Mouse (Mus musculus) cerebral cortex, adult 2 months (tissue): ENCODE measurements around the gene Vopp1.

Experiments
- WGBS: fragments of 180-500 bp; shearing (Covaris S2); methylation state at CpG from one replicate; pipeline ENCODE4 v1.1.7; 2018; 5-methylcytosine and 5-hydroxymethylcytosine counted together

The Vopp1 gene

DNA sequence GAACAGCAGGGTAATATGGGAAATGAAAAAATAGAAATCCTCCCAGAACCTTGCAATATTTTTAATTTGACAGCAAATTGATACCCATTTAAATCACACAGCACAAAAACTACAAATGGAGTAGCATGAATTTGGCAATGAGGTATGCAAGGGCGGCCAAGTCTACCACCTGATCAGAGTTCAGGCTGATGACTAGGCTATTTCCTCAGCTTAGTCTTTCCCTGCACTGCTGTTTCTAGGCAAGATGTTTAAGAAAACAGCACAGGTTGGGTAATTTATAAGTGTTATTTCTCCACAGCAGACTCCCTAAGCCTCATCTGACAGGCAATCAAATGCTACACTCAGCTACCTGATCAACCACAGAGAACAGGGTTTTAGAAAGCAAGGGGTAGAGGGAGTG, 40.7 kb downstream of the Vopp1 start:
- WGBS, result 80% methylated on average over 1 of the region's 1 CpGs

DNA sequence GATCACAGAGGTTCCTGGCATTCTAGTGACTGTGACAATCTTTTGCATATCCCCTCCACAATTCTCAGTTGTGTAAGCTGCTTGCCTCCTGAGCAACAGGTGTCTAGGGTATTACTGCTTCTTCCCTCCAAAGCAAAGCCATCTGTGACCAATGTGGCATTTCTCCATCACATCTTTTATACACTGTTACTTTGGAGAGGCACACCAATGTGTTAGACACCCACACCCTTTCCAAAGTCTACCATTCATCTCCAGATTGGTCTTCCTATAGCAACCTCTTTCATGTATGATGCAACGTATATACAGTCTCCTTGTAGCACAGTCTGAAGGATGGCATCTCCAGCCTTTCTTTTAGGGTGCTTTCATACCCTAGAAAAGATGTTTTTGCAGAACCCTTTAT, 42.3 kb downstream of the Vopp1 start:
- WGBS, result 48% methylated on average over 1 of the region's 1 CpGs

DNA sequence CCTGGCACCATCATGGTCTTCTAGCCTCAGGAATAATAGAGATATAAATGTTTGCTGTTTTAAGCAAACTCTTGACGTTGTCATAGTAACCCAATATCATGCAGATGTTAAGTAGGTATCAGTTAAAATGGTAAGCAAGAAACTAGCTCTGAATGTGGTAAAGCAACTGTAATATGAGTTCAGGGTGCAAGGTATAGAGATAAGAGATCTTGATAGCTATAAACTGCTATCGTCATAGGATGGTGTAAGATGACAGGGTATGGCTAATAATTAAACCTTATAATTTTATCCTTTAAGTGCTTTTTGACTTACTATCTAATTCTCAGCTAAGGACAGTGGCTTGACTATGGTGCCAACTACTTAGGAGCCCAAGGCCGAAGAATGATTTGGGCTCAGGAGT, 44.6 kb downstream of the Vopp1 start:
- 93% methylated on average over 3 of the region's 3 CpGs for WGBS

DNA sequence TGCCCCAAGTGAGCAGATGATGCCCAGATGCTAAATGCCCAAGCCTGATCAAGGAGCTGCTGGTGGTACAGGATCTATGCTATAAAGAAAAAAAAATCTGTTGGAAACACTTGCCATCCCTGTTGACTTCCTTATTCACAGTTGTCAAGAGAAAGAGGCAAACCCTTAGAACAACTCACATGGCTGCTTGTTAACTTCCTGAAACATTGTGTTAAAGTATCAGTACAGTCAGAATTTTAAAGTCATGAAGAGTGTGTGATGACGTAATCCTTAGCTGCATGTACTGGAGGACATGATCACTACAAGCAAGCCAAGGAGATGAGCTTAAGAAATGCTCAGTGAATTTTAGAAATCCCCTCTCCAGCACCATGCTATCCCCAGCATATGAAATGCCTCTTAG, 51.2 kb downstream of the Vopp1 start:
- whole genome bisulfite sequencing, result 76% methylated on average over 1 of the region's 1 CpGs

DNA sequence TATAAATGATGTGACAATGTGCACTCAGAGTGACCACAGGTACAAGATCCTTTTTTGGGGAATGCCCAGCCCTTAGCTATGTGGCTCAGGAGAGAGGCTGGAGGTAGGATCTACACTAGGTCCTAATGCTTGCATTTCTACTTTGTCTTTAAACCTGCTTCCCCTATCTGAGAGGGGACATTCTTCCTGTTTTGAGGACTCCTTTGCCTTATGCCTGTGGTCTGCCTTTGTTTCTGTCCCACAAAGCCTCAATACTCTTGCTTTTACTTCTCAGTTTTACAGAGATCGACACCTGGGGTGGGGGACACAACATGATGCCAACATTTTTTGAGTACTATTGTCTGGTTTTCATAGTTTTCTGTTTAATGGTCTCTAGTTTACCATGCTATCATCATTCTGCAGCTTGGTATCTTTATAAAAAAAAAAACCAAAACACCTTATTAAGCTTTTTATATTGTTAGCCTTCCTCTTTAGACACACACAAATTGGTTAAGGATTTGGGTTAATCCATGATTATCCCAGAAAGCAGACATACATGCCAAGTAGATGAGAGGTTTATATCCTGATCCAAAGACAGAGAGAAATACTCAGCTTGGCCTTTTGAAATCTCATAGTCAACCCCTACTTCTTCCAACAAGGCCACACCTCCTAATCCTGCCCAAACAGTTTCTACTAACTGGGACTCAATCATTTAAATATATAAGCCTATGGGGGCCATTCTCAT, 54.3 kb downstream of the Vopp1 start:
- 83% methylated on average over 1 of the region's 1 CpGs for WGBS

DNA sequence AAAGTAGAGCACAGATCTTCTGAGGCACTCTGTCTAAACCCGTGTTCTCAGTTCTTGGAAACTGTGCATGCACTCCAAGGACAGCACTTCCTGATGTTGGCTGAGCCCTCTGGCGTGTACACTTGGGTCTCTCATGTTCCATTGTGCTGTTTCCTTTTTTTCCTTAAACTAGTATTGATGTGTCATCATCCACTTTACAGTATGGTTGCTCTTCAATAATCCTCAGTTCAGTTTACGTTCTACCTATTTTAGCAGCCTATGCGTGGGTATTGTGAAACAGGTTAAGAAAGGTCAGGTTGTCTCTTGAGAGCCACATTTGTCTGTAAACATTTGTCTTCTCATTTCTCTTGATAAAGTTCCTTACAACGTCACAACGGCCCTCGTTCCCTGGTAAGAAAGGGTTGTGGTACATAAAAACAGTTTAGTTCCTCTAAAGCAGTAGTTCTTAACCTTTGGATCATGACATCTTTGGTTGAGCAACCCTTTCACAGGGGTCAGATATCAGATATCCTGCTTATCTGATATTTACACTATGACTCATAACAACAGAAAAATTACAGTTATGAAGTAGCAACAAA, 55.9 kb downstream of the Vopp1 start:
- 85% methylated on average over 7 of the region's 7 CpGs for WGBS

DNA sequence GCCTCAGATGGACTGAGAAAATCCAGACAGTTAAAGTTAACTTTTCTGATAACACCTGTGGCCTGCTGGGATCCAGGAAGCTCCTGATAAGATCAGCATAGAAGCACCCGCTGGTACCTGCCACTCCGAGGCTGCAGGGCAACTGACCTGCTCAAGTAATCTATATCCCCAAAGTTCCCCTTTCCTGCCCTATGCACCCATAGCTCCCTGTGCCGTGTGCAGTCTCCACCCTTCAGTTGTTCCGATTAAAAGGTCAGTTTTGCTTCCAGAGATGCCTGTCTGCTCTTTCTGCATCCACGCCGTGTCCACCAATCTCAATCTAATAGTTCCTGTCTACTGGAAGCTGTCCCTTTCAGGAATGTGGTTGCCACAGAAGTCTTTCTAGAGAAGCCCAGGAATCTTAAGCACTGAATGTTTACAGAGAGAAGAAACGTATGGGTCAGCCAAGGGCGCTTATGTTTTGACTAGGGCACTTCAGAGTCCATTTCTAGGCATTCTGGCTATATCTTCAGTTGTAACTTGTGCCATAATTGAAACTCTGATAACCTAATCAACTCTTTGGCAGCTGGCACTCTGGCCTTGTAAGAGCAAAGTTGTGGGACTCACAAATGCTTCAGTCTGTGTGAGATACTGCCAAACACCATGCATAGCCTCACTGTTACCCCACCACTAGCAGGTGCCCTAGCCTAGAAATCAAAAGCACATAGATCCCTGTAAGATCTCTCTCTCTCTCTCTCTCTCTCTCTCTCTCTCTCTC, 57.7 kb downstream of the Vopp1 start:
- WGBS, result 83% methylated on average over 8 of the region's 8 CpGs

DNA sequence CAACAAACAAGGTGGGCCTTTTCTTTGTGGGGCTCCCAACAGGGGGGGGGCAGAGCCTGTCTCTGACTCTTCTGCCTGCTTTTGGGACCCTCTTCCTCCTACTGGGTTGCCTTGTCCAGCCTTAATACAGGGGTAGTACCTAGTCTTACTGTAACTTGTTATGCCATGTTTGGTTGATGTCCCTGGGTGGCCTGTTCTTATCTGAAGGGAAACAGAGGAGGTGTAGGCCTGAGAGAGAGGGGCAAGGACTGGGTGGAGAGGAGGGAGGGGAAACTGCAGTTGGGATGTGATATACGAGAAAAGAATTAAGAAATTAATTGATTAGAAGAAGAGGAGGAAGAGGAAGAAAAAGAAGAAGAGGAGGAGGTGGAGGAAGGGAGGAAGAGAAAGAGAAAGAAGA, 58.7 kb downstream of the Vopp1 start:
- 85% methylated on average over 1 of the region's 1 CpGs for WGBS

DNA sequence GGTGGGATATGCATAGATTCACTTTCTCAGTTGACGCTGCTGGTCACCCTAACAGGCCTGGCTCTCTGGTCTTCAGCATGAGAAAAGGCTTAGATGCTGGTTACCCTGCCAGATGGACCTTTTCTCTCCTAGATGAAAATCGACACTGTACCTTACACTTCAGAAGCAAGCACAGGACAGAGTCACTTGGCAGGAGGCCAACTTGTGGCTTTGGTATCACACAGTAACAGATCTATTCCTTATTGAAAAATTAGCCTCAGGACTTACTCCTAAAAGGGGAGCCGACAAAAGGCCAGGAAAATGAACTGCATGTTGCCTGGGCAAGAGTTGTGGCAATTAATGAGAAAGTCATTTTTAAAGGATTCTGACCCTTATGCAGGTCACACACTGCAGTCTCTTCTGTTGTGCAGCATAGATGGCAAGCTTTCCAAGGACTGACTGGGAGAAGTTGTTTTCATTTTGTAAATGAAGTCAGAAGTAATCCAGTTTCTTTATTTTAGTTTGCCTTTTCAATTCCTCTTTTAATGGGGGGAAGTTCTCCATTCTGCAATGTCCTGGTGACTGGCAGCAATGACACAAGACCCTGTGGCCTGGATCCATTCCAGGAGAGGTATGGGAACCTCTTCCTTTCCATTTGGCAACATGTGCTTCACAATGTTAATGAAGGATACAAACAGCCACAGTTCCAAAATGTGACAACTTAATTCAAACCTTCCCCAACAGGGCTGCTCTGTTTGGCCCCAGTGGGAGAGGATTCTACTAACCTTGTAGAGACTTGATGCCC, 59.7 kb downstream of the Vopp1 start:
- 60% methylated on average over 3 of the region's 3 CpGs for WGBS

DNA sequence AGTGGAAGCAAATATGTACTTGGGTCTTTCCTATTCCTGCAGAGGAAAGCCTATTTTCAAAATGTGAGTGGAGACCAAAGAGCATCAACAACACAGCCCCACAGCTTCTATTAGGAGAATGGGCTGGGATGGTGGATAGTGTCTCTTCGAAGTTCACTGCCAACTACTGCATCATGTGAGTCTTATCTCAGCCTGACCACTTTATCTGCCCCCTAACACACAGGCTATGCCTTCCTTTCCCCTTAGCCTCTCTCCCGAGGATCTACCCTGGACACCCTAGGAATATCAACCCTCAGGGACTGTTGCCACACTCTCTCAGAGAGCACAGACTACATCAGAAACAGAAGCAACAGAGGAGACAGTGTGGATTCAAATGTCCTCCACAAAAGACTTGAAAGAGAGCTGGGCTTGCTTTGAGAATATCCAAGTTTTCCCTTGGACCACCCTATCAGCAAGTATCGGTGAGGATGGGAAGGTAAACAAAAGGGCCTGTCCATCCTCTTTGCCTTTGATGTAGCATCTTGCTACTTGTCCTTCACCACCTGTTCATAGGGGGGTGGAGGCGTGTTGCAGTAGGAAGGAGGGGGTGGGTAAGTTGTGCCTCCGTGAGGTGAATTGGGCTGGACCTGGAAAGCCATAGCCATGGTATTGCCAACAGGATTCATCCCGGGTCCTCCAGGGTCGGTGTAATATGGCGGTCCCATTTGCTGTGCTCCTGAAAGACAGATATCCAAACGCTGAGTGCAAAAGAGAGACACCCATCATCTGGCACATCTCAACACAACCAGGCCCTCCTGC, 70.8 kb downstream of the Vopp1 start:
- 93% methylated on average over 9 of the region's 9 CpGs for WGBS

DNA sequence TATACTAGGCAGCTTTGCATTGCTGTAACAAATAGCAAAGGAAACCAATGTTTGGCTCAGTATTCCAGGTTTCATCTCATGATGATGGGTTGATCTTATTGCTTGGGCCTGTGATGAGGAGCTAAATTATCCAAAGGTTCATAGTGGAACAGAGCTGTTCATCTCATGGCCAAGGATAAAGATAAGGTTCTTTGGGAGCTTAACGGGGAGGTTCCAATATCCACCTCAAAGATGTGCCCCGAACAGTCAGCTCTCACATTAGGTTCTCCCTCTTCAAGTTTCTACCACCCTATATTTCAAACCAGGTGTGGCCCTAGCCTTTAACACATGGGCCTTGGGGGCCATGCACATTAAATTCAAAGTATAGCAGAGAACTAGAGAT, 79.2 kb downstream of the Vopp1 start:
- 96% methylated on average over 2 of the region's 2 CpGs for WGBS

DNA sequence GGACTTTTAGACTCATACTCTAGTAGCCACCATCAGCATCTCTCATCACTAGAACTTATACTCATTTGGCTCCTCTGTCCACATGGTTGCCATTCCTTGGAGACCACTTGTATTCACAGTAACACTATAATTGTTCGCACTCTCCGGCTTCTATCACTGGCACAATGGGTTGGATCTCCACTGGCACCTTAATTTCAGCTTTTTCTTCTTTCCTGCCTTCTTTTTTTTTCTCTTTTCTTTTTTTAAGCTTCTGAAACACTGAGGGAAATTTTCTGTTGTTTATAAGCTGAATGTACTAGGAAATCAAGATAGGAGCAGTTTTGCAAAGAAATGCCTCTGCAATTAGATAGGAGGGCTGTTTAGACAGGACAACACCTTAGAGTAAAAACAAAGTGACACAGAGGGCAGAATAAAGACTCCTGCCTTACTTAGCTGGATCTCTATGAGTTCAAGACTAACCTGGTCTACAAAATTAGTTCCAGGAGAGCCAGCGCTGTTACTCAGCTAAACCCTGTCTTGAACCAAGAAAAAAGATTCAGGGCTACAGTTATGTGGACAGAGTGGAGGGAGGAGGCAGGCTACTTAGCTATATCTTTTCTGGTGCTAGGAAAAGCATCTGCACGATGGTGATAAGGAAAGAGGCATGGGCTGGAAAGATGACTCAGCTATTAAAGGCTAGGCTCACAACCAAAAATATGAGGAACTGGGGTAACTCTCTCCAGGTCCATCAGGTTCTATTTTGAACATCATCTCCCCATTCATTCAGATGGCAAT, 79.8 kb downstream of the Vopp1 start:
- 64% methylated on average over 4 of the region's 4 CpGs for WGBS

DNA sequence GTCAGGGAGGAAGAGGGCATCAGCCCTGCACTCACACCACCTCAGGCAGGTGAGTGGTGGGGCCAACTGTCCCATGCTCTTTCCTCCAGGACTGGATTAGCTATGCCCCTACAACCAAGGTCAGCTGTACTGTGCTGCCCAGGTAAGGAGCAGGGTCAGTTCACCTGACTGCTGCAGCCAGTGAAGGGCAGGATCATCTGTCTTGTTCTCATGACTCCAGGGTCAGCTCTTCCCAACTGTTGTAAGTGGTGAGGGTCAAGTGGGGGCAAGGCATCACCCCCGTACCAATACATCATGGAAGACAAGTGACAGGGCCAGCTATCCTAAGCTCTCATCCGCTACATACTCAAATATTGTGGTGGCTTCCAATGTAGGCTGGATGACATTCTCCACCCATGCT, 80.8 kb downstream of the Vopp1 start:
- 94% methylated on average over 2 of the region's 2 CpGs for WGBS

DNA sequence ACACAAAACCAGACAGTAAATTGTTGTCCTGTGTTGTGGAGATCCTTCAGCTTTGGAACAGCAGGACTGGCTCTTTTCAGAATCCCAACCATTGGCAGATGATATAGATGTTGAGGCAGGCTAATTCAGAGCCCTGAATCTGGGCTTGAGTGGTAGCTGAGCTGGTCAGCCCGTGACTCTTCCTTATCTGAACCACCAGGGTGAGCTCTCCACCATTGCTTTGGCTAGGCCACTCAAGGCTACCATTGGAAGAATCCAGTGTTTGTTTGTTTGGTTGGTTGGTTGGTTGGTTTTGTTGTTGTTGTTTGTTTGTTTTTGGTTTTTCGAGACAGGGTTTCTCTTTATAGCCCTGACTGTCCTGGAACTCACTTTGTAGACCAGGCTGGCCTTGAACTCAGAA, 81.6 kb downstream of the Vopp1 start:
- WGBS, result 72% methylated on average over 2 of the region's 2 CpGs

DNA sequence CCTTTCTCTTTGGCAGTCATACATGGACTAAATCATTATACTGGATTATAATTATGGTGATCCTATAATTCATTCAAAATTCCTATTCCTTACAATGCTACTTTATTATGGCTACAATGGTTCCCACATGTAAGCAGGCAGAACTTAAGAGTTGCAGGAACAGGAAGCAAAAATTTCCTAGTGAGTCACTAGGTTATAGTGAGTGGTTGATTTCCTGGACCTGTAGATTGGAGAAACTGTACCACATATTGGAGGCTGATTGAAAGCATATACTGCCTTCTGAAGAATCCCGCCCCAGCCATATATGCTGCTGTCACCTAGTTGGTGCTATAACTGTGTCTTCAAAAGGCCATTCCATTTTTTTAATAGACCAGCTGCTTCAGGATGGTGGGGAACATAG, 82.2 kb downstream of the Vopp1 start:
- 93% methylated on average over 1 of the region's 1 CpGs for WGBS

DNA sequence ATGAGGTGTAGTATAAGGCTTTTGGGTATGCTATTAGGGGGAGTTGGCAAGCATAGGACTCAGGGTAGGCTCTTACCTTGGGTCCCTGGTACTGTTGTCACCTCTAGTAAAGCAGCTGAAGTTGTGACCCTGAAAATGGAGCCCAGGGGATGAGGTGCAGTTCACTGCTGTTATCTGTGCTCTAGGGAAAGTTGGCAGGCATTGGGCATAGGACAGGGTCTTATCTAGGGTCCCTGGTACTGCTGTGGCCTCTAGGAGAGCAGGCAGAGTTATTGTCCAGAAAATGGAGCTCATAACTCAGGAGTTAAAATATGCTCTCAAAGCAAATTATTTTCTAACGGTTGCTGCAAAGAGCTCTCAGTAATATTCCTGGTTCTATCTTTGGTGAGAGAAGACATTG, 103.6 kb downstream of the Vopp1 start:
- 48% methylated on average over 1 of the region's 1 CpGs for WGBS

DNA sequence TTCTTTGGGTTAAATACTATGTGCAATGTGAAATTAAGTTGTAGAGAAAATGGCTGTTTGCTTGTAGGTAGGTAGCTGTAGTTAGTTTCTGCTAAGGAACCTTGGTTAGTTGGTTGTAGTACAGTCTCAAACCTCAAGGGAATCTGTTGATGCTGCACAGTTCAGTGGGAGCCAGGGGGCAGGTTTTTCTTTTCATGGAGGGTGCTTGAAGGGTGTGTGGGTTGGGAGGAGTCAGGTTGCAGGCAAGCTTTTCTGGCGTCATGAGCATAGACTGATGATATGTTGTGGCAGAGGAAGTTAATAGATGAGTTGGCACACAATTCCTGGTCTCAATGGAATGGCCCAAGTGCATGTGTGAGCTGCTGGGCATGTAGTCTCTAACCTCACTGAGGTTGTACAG, 113.2 kb downstream of the Vopp1 start:
- WGBS, result 23% methylated on average over 1 of the region's 1 CpGs

DNA sequence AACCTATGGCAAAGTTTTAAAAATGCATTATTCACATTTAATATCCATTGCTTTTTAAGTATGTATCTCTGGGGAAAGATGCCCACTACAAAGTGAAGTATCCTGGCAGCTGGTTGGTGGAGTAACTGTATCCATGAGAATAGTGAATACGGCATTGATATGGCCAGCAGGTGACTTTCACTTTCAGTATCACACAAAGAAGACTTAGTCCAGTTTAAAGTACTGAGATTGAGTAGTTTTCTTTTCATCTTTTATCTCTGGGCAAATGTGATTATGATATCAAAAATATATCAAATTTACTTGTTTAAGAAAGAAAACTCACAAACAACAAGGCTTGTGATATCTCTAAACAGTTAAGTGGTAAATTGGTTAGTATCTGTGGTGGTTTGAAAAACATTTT, 118.2 kb downstream of the Vopp1 start:
- WGBS, result 80% methylated on average over 1 of the region's 1 CpGs

DNA sequence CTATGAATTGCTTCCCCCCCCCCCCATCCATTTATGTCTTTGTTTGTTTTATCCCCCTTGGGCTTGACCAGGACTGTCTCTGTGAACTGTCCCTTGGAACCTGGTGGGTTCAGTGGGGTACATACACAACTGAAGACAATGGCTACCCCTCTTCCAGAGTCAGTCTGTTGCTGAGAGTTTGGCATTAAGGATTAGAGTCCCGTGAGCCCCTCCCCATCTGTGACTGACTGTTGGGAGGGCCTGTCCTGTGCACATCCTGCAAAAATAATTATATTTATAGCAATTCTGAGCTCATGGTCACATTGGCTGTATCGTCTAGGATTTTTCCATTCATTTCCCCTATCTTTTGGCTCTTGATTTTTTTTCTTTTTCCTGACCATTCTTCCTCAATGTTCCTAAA, 121.3 kb downstream of the Vopp1 start:
- whole genome bisulfite sequencing, result 6% methylated on average over 2 of the region's 2 CpGs

DNA sequence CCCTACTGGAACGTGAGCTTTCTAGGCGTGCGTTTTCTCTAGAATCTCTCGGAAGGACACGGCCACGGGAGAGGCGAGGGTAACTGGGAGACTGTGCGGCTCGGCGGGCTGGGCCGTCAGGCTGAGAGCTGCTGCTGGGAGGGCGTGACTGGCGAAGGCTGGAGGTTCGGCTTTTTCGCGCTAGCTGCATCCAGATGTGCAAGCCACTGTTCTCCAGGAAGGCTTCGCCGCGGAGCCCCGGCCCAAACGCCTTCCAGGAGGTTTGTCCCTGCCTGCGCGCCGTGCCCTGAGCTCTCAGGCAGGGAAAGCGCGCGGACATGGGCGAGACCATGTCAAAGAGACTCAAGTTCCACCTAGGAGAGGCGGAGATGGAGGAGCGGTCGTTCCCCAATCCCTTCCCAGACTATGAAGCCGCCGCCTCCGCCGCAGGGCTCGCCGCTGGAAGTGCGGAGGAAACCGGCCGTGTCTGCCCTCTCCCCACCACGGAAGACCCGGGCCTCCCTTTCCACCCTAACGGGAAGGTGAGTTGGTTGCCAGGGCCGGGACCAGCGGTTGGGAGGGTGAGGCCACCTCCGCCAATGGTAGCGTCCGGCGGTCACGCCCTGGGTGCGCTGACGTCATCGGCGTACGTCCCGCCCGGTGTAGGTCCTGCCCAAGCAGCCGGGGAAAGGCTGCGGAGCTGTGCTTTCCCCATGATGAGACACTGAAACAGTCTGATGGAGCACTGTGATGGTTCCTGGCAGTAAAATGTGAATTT, 122.0 kb downstream of the Vopp1 start:
- WGBS, result under 1% methylated on average over 59 of the region's 59 CpGs
